Mouse (Mus musculus) bone marrow macrophage, adult 2 months (primary cell): ENCODE measurements around the gene Eno3.

Experiments
- CTCF ChIP-seq: IDR thresholded peaks from 2 replicates; pipeline ENCODE4 v1.5.1; 2012; ENCODE audit warnings: low read depth, mild to moderate bottlenecking, low read length, moderate library complexity
- POLR2A ChIP-seq: IDR thresholded peaks from 2 replicates; pipeline ENCODE4 v1.6.1; 2012; ENCODE audit warnings: mild to moderate bottlenecking, low read depth, low read length, borderline replicate concordance

GRCm38 (mm10) chr11:70688372-70688771 is 31.4 kb downstream of the Eno3 start:
- TF ChIP-seq POLR2A (no peak), CTCF (no peak)
